Mouse (Mus musculus) left cerebral cortex, adult 2 months (tissue): ENCODE results near the gene Rps12-ps3. TPM values are rescaled to one million over a fixed set of nuclear protein-coding genes. Genes with fewer than 3 reads are reported as not detected.

Experiments used
- DNase-seq, 2 experiments: peaks; one replicate each; pipeline ENCODE4 v3.0.0; 2021 to 2022; ENCODE audit warnings: low spot score in 2 of 2, mixed read lengths in 1 of 2; ENCODE audit errors: extremely low spot score in 1 of 2
- H3K27ac ChIP-seq: fragments of 200-600 bp; 2 replicates; pipeline ENCODE4 v1.8.1; 2022
- H3K4me3 ChIP-seq: fragments of 200-600 bp; 2 replicates; pipeline ENCODE4 v1.8.1; 2022
- CTCF ChIP-seq: fragments of 200-600 bp; IDR thresholded peaks from 2 replicates; pipeline ENCODE4 v1.8.1; 2022; ENCODE audit warnings: antibody characterized with exemption, mild to moderate bottlenecking, moderate library complexity
- intact Hi-C: fragments of 180-260 bp; cut with DNase I; formaldehyde crosslinking; loops from one replicate; pipeline ENCODE4 v1.15.1; 2025
- total RNA-seq, 2 experiments: library from RNA; stranded (reverse); gene quantifications; 2 replicates each; pipeline ENCODE4 v1.2.3; 2021

Rps12-ps3 gene
- total RNA-seq, 2 experiments from 2014 or later: 226 to 242 TPM

DNA sequence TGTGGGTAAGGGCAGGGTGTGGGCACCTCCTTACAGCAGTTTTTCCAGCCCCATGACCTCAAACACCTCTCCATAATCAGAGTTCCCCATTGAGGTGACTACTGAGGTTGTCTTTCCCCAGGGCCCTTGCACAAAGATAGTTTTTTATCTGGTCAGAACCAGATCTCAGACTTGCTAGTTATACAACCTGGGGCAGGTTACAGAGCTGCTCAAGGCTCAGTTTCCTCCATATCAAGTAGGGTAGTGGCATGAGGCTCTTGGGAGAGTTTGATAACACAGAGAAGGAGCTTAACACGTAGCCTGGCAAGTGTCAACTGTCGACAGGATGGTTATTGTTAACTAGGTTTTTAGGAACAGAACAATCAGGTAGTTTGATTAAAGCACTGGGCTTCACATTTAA lies 32.8 kb downstream of the Rps12-ps3 start:
- H3K27ac ChIP-seq: no peak overlapping the region
- intact Hi-C loops: no loop called here
- no peak for DNase-seq
- no peak overlapping the region for H3K4me3 ChIP-seq
- TF ChIP-seq CTCF: no peak

DNA sequence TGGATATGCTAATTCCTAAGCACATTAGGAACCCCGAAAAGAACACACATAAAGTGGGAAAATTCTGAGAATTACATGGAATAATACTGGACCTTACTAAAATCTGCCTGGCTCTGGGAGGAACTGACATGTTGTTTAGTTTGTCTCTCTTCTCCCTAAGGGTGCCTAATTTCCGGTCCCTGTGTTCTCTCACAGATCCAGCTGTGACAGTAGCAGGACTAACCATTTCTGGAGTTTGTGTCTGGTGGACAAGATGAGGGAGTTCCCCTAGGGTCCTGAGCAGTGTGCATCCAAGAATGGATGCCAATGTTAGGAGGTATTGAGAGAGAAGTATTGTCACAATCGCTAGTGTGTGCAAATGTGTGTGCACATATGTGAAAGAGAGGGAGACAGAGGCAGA lies 34.3 kb downstream of the Rps12-ps3 start:
- H3K4me3 ChIP-seq: no peak overlapping the region
- TF ChIP-seq CTCF: no peak

DNA sequence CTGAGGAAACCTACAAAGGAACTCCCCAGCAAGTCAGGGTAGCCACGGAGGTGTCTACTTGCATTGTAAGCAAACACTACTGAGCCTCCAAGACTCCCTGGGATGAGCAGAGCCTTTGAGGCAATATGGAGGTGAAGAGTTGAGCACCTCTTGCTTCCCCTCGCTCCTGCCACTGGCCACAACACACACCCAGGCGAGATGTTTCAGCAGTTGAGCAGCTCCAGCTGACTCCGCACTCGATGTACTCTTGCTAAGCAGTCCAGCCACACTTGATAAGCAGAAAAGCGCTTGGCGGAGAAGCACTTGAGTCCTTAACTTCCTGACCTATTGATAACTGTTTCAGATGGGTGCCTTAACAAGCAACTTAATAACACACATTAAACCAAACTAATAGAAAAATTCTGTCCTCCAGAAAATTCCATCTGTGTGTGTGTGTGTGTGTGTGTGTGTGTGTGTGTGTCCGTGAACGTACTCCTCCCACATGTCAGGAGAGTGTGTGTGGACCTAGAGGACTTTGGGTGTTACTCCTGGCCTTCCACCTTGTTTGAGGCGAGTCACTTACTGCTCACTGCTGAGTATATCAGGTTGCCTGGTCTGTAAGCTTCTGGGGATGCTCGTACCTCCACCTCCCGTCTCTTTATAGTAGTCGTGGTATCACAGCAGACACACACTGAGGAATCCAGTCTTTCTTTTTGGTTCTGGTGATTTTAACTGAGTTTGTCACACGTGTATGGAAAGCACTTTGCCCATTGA lies 34.9 kb downstream of the Rps12-ps3 start:
- Histone ChIP-seq H3K27ac (no peak overlapping the region), H3K4me3 (no peak overlapping the region)
- intact Hi-C loops: no loop called here
- no peak for DNase-seq
- TF ChIP-seq CTCF: no peak

More for the DNA sequence above, 34.3 kb downstream of the Rps12-ps3 start:
- intact Hi-C loops: no loop called here
- no peak overlapping the region for H3K27ac ChIP-seq
- DNase-seq: no peak

DNA sequence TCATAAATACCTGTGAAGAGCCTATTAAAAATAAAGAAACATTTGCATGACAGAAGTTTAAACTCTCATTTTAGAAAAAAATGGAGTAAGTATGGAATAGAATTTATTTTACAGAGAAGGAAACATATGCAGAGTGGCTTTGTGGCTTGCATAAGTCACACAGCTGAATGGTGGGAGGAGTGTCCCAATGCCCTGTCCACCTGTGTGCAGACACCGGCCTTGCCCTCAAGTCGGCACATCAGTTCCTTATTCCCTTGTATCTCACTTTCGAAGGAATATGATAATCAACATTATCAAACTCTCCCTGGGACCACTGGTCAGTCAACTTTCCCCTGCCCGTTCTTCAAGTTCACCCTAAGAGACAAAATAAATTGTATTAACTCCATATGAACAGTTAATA lies 35.8 kb downstream of the Rps12-ps3 start:
- intact Hi-C loops: no loop called here
- DNase-seq: no peak
- no peak for TF ChIP-seq CTCF
- no peak overlapping the region for H3K27ac ChIP-seq
- no peak overlapping the region for H3K4me3 ChIP-seq

DNA sequence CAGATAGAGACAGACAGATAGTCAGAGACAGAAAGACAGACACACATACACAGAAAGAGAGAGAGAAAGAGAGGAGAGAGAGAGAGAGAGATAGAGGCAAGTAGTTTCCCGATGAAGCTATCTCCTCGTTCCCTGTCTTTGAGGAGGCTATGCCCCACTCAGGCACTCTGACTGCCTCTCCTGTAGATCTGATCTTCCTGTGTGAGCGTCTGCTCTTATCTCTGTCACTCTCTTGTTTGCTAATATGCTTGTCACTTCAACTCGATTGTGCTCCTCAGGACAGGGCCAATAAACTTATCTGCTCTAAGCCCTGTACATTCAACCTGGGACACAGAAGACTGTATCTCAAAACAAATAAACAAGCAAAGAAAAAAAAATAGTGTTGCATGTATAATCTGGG lies 37.1 kb downstream of the Rps12-ps3 start:
- Histone ChIP-seq H3K4me3 (no peak overlapping the region), H3K27ac (no peak overlapping the region)
- no peak for DNase-seq
- intact Hi-C loops: no loop called here
- TF ChIP-seq CTCF: no peak

DNA sequence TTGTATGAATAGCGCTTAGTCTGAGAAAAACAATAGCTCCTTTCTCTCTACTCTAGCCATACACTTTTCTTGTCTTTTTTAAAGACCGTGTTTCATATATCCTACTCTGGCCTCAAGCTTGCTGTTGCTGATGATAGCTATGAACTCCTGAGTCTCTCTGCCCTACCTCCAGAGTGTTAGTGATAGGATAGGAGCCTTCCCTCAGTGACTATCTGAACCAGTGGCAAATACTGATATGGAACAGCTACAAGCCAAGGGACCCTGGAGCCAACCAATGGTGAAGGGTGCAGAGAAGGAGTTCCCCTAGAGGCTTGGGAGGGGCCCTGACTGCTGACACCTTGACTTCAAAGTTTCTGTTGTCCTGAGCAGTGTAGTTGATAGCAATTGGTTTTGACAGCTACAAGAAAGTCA lies 38.4 kb downstream of the Rps12-ps3 start:
- no peak for DNase-seq
- Histone ChIP-seq H3K4me3 (no peak overlapping the region), H3K27ac (no peak overlapping the region)
- intact Hi-C loops: no loop called here
- no peak for TF ChIP-seq CTCF

DNA sequence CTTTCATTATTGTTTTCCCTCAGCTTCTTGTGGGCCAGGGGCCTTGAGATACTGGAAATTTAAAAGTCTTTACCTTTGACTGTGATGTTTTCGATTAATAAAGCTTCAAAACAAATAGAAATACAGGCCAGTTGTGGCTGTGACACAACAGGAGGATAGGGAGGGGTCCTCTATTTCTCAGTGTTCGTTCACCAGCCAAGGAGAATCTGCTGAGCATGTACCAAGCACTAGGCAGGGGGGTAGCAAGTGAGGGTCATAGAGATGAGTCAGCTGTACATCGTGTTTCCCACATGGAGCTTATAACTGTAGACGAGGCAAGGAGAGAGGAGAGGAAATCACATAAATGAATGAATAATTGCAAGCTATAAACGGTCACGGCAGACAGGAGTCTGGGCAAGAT lies 40.6 kb downstream of the Rps12-ps3 start:
- intact Hi-C loops: no loop called here
- DNase-seq: no peak
- Histone ChIP-seq H3K27ac (no peak overlapping the region), H3K4me3 (no peak overlapping the region)
- no peak for TF ChIP-seq CTCF

DNA sequence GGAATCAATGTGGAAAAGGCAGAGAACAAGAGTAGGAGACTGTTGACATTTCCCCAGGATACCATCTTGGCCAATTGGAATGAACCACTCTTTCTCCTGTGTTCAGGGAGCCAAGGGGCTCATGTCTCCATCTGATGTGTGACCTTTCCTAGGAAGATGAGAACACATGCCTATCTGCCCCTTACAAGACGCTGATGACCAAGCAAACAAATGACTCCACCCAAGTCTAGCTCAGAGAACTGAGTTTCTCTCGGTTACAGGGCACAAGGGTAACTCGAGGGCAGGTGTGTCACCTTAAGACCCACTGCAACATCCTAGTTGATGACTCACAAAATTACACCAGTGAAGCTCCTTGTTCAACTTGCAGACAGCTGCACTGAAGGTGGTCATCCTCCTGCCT lies 41.6 kb downstream of the Rps12-ps3 start:
- no peak overlapping the region for H3K4me3 ChIP-seq
- TF ChIP-seq CTCF: no peak
- intact Hi-C loops: no loop called here
- H3K27ac ChIP-seq: no peak overlapping the region
- no peak for DNase-seq

DNA sequence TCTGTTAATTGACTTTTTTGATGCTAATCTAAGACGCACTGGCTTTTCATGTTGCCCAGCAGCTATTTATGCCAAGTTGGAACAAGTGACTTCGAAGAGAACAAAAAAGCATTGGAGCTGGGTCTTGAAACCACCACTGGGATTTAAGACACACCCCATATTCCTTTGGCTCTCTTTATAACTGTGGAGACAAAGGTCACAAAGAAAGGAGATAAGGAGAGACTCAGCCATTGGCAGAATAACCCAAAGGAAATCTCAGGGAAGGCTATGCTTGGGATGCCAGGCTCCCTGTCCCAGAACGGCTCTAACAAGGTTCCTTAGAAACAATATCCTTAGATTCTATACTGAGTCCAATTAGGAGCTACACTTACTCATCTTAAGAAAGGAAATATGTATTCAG lies 44.6 kb downstream of the Rps12-ps3 start:
- DNase-seq: no peak
- intact Hi-C loops: no loop called here
- H3K4me3 ChIP-seq: no peak overlapping the region
- no peak for TF ChIP-seq CTCF
- H3K27ac ChIP-seq: no peak overlapping the region

DNA sequence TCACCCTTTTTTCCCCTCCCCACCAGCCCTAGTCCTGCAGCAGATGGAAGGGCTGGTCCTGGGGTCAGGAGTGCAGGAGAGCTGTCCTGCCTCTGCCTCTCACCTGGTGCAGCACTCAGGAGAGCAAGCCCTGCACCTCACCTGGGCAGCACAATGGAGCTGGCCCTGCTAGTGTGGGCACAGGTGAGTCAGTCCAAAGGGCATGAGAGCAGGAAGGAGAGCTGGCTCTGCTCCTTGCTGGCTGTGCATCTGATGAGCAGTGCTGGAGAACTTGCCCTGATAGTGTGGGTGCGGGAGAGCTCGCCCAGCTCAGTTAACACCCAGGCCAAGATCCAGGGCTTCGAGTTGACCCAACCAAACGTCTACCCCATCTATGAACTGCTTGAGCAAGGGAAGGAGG lies 45.8 kb downstream of the Rps12-ps3 start:
- TF ChIP-seq CTCF: no peak
- H3K4me3 ChIP-seq: no peak overlapping the region
- DNase-seq: no peak
- intact Hi-C loops: no loop called here
- H3K27ac ChIP-seq: no peak overlapping the region

DNA sequence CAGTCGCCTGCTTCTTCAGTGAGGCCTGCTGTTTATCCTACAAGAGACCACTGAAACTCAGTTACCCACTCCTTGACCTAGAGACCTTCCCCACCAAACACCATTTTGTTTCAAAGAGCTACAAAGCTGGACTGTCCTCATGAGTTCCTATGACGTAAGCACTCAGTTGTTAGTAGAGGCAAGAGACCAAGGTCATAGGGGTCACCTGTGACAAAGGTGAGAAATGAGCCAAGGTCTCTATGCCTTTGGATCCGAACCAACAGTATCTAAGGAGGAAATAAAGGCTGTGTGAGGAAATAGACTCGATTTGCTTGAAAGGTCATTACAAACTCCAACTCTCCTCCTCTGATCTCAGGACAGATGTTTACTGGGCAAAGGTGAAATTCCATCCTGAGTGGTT lies 48.9 kb downstream of the Rps12-ps3 start:
- no peak for DNase-seq
- no peak overlapping the region for H3K4me3 ChIP-seq
- intact Hi-C loops: no loop called here
- H3K27ac ChIP-seq: no peak overlapping the region
- no peak for TF ChIP-seq CTCF

Other genes starting within 250 kb of the Rps12-ps3 start
- 10 to 100 TPM; 17.6 to 19.5 TPM for gene Shtn1, start 246.2 kb upstream of the Rps12-ps3 start, total RNA-seq
- gene Vax1, start 152.2 kb upstream of the Rps12-ps3 start, total RNA-seq: 1 to 10 TPM; 1.4 to 2.9 TPM
- not detected for gene Kcnk18, start 103.1 kb upstream of the Rps12-ps3 start, total RNA-seq
- under 1 TPM in 1 of 2 experiments, not detected in 1; 0.37 TPM for gene Slc18a2, start 61.4 kb upstream of the Rps12-ps3 start, total RNA-seq
- 10 to 100 TPM; 58.0 to 58.1 TPM for gene Pdzd8, start 23.5 kb downstream of the Rps12-ps3 start, total RNA-seq
- gene Emx2, start 136.1 kb downstream of the Rps12-ps3 start, total RNA-seq: 10 to 100 TPM; 14.5 to 15.6 TPM